Mouse (Mus musculus) left cerebral cortex, postnatal 25 days (tissue): ENCODE data around the gene Zfp354c. TPM values are rescaled to one million over a fixed set of nuclear protein-coding genes. Genes with fewer than 3 reads are reported as not detected.

Source experiments
- DNase-seq, 2 experiments: peaks; one replicate each; pipeline ENCODE4 v3.0.0; 2022; ENCODE audit warnings: low spot score in 2 of 2, mixed read lengths in 1 of 2
- intact Hi-C: fragments of 180-260 bp; cut with DNase I; formaldehyde crosslinking; loops from one replicate; pipeline ENCODE4 v1.15.1; 2025
- total RNA-seq, 2 experiments: library from RNA; stranded (reverse); gene quantifications; 2 replicates each; pipeline ENCODE4 v1.2.3; 2021

Gene Zfp354c
- 10 to 100 TPM; 46.5 to 48.5 TPM for total RNA-seq

GRCm38 (mm10) chr11:50827010-50827953, at the start of gene Zfp354c:
Gene Zfp354c, minus strand, starts transcription at chr11:50827724.
- peak; percentile 87 to 93 for DNase-seq
- intact Hi-C loops: loop anchor here (5.0 kb wide), 3 partner anchors 60 to 105 kb away; partner anchors contain the start of genes Zfp2, Zfp354b and Zfp454

- peak in 1 of 2 experiments; percentile 8 for DNase-seq
- intact Hi-C loops: no loop called here
Observed at GRCm38 (mm10) chr11:50850989-50851601, 23.6 kb upstream of the Zfp354c start.

- no peak for DNase-seq
- intact Hi-C loops: no loop called here
Observed at GRCm38 (mm10) chr11:50850177-50850735, 22.7 kb upstream of the Zfp354c start, which contains the start of gene Grm6. Gene Grm6, plus strand, starts transcription at chr11:50850685.

GRCm38 (mm10) chr11:50849310-50849709, 21.8 kb upstream of the Zfp354c start:
- intact Hi-C loops: no loop called here
- DNase-seq: no peak

GRCm38 (mm10) chr11:50848520-50849137, 21.1 kb upstream of the Zfp354c start:
- intact Hi-C loops: no loop called here
- no peak for DNase-seq

GRCm38 (mm10) chr11:50847047-50847446, 19.5 kb upstream of the Zfp354c start:
- peak in 1 of 2 experiments; percentile 36 for DNase-seq
- intact Hi-C loops: no loop called here

GRCm38 (mm10) chr11:50845951-50846350, 18.4 kb upstream of the Zfp354c start:
- DNase-seq: no peak
- intact Hi-C loops: no loop called here

- intact Hi-C loops: loop anchor here (2.0 to 5.0 kb wide), 2 partner anchors 46 to 76 kb away; partner anchors contain the start of genes Zfp2 and Zfp454
- DNase-seq: peak; percentile 96 to 98
Observed at GRCm38 (mm10) chr11:50841023-50841735, 13.7 kb upstream of the Zfp354c start, which contains the start of gene Zfp879. Gene Zfp879, minus strand, starts transcription at chr11:50841552.

- no peak for DNase-seq
- intact Hi-C loops: no loop called here
Observed at GRCm38 (mm10) chr11:50835727-50836126, 8.2 kb upstream of the Zfp354c start.

- intact Hi-C loops: loop anchor here (5.0 kb wide), 3 partner anchors 61 to 106 kb away; partner anchors contain the start of genes Zfp2, Zfp354b and Zfp454
- peak in 1 of 2 experiments; percentile 43 for DNase-seq
Observed at GRCm38 (mm10) chr11:50826214-50826613, 1.3 kb downstream of the Zfp354c start.

GRCm38 (mm10) chr11:50814233-50814632, 13.3 kb downstream of the Zfp354c start:
- DNase-seq: no peak
- intact Hi-C loops: no loop called here

GRCm38 (mm10) chr11:50798836-50799235, 28.7 kb downstream of the Zfp354c start:
- DNase-seq: no peak
- intact Hi-C loops: no loop called here

GRCm38 (mm10) chr11:50797674-50798073, 29.9 kb downstream of the Zfp354c start:
- intact Hi-C loops: no loop called here
- DNase-seq: no peak

- DNase-seq: peak in 1 of 2 experiments; percentile 21
- intact Hi-C loops: no loop called here
Observed at GRCm38 (mm10) chr11:50771006-50771405, 56.5 kb downstream of the Zfp354c start.

- DNase-seq: peak; percentile 89 to 91
- intact Hi-C loops: loop anchor here (1.0 to 5.0 kb wide), 2 partner anchors 167 to 325 kb away; partner anchors contain the start of gene Adamts2
Observed at GRCm38 (mm10) chr11:50768995-50769749, 58.4 kb downstream of the Zfp354c start.

- intact Hi-C loops: loop anchor here (5.0 kb wide), 1 partner anchor 165 kb away; the partner anchor contains the start of gene Adamts2
- DNase-seq: peak in 1 of 2 experiments; percentile 20
Observed at GRCm38 (mm10) chr11:50767039-50767438, 60.5 kb downstream of the Zfp354c start.

GRCm38 (mm10) chr11:50766461-50766860, 61.1 kb downstream of the Zfp354c start:
- peak in 1 of 2 experiments; percentile 37 for DNase-seq
- intact Hi-C loops: loop anchor here (5.0 kb wide), 1 partner anchor 164 kb away; the partner anchor contains the start of gene Adamts2
